Mouse (Mus musculus): ENCODE measurements at regions not wholly inside any gene's neighbourhood (a gene's known extent, or its start where the extent isn't known, plus 50 kb on each side); places are given as distances from the start of the nearest gene placed in this dataset.

DNA sequence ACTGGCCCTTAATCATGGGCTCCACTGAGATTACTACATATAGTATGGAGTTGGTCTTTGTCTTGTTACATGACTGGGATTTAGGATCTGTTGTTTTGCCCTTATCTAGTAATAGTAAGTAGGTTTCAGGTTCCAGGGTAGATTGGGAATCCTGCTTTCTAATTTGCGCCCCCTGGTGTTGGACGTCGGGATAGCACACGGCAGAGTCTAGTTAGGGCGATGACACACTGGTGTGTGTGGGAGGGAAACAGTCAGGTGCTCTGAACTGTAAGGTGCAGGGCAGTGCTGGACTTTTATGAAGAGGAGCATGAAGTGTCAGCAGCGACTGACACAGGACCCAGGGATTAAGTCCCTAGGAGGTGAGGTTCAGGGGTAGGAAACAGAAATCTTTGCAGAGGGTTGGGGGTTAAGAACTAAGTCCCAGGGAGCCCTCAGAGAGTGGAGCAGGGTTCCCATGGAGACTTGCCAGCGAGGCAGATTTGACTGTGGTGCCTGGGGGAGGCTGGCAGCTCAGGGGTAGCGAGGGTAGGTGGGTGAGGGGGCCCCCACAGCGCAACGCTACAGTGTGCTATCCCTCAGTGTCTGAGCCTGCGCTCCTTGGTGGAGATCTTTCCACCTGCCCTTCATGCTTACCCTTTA is 189.2 kb downstream of the Med10 start:
- H3K4me1 ChIP-seq (replicated peaks; ENCODE audit: insufficient read depth, low read length) = 0 out of 2 replicates have a peak, but pooled peaks cover 3% of the 10 kb centered on the region
- no peaks in the 10 kb centered on the region for H3K27me3 ChIP-seq (ENCODE audit: insufficient read depth, low read length)
- H3K4me2 ChIP-seq (ENCODE audit: low read length) = no peak overlapping the region
- H3K36me3 ChIP-seq (ENCODE audit: insufficient read depth, low read length) = no peaks in the 10 kb centered on the region
- peak; percentile 71 for TF ChIP-seq CTCF (IDR thresholded peaks at IDR 0.05; ENCODE audit: low read depth)
- H3K9ac ChIP-seq (ENCODE audit: low read depth, low read length) = no peak overlapping the region
- DNase-seq (ENCODE audit: low spot score) = peak; percentile 45
- no peak for ATAC-seq (replicated peaks; ENCODE audit: low FRiP score, low read depth)
- no peaks in the 10 kb centered on the region for H3K9me3 ChIP-seq (replicated peaks; ENCODE audit: low read length)
- H3K4me3 ChIP-seq (replicated peaks; ENCODE audit: low read depth, low read length) = no peak overlapping the region
- H3K27ac ChIP-seq = no peak overlapping the region
- WGBS = 22% methylated on average over 11 of the region's 11 CpGs

DNA sequence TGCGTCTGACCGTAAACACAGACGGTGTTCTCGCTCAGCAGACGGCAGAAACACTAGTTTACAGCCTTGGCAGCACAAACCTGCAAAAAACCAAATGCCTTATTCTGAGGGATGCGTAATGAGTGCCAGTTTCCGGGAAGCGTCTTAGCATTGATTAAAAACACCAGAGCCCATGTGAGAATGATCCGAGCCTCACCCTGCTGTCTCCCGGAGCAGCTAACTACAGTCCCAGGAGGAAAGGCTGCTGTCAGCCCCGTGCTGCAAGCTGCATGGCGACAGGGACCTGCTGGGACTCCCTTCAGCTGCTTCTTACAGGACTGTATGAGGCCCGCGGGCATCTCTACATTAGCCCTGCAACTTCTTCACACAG is 189.7 kb downstream of the Med10 start:
- H3K27me3 ChIP-seq (ENCODE audit: insufficient read depth, low read length) = no peaks in the 10 kb centered on the region
- H3K4me3 ChIP-seq (replicated peaks; ENCODE audit: low read depth, low read length) = no peak overlapping the region
- ATAC-seq (replicated peaks; ENCODE audit: low FRiP score, low read depth) (no peak), DNase-seq (ENCODE audit: low spot score) (no peak)
- WGBS = 51% methylated on average over 14 of the region's 14 CpGs
- H3K9me3 ChIP-seq (replicated peaks; ENCODE audit: low read length) = no peaks in the 10 kb centered on the region
- H3K36me3 ChIP-seq (ENCODE audit: insufficient read depth, low read length) = no peaks in the 10 kb centered on the region
- 0 out of 2 replicates have a peak, but pooled peaks cover 3% of the 10 kb centered on the region for H3K4me1 ChIP-seq (replicated peaks; ENCODE audit: insufficient read depth, low read length)
- no peak overlapping the region for H3K9ac ChIP-seq (ENCODE audit: low read depth, low read length)
- TF ChIP-seq CTCF (IDR thresholded peaks at IDR 0.05; ENCODE audit: low read depth) = no peak
- no peak overlapping the region for H3K27ac ChIP-seq
- no peak overlapping the region for H3K4me2 ChIP-seq (ENCODE audit: low read length)

DNA sequence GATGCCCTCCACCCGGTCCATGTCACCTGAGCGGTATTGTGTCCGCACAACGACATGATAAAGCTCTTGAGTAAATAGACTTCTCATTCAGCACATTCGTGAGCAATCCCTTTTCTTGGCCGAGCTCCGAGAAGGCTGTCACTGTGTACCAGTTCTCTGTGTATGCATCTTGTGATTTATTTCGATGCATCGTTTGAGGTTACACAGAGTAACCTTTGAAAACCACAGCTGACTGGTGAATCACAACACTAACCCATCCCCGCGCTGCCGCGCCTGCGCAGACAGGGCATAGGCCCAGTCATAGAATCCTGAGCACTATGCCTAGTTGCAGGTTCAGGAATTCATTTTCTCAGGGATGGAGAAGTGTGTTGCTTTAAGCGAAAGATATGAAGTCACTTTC is 201.4 kb downstream of the Med10 start:
- no peak overlapping the region for H3K4me3 ChIP-seq (replicated peaks; ENCODE audit: low read depth, low read length)

DNA sequence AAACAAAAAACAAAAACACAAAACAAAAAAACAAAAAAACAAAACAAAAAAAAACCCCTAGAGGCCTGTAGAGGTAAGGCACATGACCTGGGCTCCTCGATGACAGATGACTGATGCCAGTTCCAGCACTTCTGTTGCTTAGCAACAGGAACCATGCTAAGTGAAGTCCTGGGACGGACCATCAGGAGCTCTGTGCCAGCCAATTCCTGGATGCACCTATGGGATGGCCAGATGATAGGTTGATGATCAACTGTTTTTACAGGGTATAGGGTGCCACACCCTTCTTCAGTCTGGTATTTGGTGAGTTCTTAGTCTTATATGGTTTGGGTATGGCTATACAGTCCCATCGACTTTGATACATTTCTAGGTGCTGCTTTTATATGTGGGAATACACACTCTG is 209.9 kb downstream of the Med10 start:
- DNase-seq (ENCODE audit: low spot score) (no peak), ATAC-seq (replicated peaks; ENCODE audit: low FRiP score, low read depth) (no peak)
- 48% methylated on average over 3 of the region's 3 CpGs for WGBS
- Histone ChIP-seq H3K9me3 (replicated peaks; ENCODE audit: low read length) (no peaks in the 10 kb centered on the region), H3K4me1 (replicated peaks; ENCODE audit: insufficient read depth, low read length) (no peaks in the 10 kb centered on the region), H3K4me2 (ENCODE audit: low read length) (no peak overlapping the region), H3K36me3 (ENCODE audit: insufficient read depth, low read length) (no peaks in the 10 kb centered on the region), H3K27me3 (ENCODE audit: insufficient read depth, low read length) (no peaks in the 10 kb centered on the region), H3K4me3 (replicated peaks; ENCODE audit: low read depth, low read length) (no peak overlapping the region), H3K27ac (no peak overlapping the region), H3K9ac (ENCODE audit: low read depth, low read length) (no peak overlapping the region)
- TF ChIP-seq CTCF (IDR thresholded peaks at IDR 0.05; ENCODE audit: low read depth) = no peak

More for the DNA sequence above, 201.4 kb downstream of the Med10 start:
- H3K9me3 ChIP-seq (replicated peaks; ENCODE audit: low read length) = no peaks in the 10 kb centered on the region
- no peaks in the 10 kb centered on the region for H3K4me1 ChIP-seq (replicated peaks; ENCODE audit: insufficient read depth, low read length)
- TF ChIP-seq CTCF (IDR thresholded peaks at IDR 0.05; ENCODE audit: low read depth) = no peak
- no peak overlapping the region for H3K9ac ChIP-seq (ENCODE audit: low read depth, low read length)
- no peaks in the 10 kb centered on the region for H3K27me3 ChIP-seq (ENCODE audit: insufficient read depth, low read length)
- no peak overlapping the region for H3K4me2 ChIP-seq (ENCODE audit: low read length)
- H3K27ac ChIP-seq = no peak overlapping the region
- DNase-seq (ENCODE audit: low spot score) (no peak), ATAC-seq (replicated peaks; ENCODE audit: low FRiP score, low read depth) (no peak)
- no peaks in the 10 kb centered on the region for H3K36me3 ChIP-seq (ENCODE audit: insufficient read depth, low read length)
- 80% methylated on average over 15 of the region's 15 CpGs for WGBS

DNA sequence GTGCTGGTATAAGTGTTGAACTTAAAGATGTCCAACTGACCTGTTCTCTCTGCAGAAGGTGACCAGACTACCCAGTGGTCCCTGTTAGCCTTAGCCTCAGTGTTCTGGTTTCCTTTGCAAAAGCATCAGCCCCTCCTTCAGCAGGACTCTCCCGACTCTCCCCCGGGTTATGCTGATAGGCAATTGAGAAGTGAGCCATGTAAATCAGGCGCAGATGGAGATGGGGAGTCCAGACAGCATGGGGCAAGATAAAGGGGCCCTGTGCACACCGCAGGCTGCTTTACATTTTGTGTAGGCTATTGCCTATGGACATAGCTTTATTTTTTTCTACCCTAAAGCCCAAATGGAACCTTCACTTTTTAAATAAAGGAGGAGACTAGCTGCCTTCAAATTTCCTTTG is 213.0 kb downstream of the Med10 start:
- ATAC-seq (replicated peaks; ENCODE audit: low FRiP score, low read depth) (no peak), DNase-seq (ENCODE audit: low spot score) (no peak)
- Histone ChIP-seq H3K9ac (ENCODE audit: low read depth, low read length) (no peak overlapping the region), H3K4me1 (replicated peaks; ENCODE audit: insufficient read depth, low read length) (no peaks in the 10 kb centered on the region), H3K27ac (no peak overlapping the region), H3K4me2 (ENCODE audit: low read length) (no peak overlapping the region), H3K9me3 (replicated peaks; ENCODE audit: low read length) (no peaks in the 10 kb centered on the region), H3K27me3 (ENCODE audit: insufficient read depth, low read length) (no peaks in the 10 kb centered on the region), H3K36me3 (ENCODE audit: insufficient read depth, low read length) (no peaks in the 10 kb centered on the region), H3K4me3 (replicated peaks; ENCODE audit: low read depth, low read length) (no peak overlapping the region)
- TF ChIP-seq CTCF (IDR thresholded peaks at IDR 0.05; ENCODE audit: low read depth) = no peak
- WGBS = 68% methylated on average over 4 of the region's 4 CpGs

DNA sequence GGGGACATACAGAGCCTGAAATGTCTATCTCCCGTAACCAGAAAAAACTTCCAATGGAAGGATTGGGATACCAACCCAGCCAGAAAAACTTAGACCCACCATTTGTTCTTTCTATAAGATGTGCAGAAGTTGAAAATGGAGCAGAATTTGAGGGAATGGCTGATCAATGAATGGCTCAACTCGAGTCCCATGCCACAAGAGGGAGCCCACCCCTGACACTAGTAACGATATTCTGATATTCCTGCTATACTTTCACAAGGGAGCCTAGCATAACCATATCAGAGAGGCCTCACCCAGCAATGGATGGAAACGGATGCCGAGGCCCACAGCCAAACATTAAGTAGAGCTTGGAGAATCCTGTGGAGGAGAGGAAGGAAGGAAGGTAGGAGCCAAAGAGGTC is 215.3 kb downstream of the Med10 start:
- DNase-seq (ENCODE audit: low spot score) (no peak), ATAC-seq (replicated peaks; ENCODE audit: low FRiP score, low read depth) (no peak)
- Histone ChIP-seq H3K27ac (no peak overlapping the region), H3K4me2 (ENCODE audit: low read length) (no peak overlapping the region), H3K36me3 (ENCODE audit: insufficient read depth, low read length) (no peaks in the 10 kb centered on the region), H3K27me3 (ENCODE audit: insufficient read depth, low read length) (no peaks in the 10 kb centered on the region), H3K4me3 (replicated peaks; ENCODE audit: low read depth, low read length) (no peak overlapping the region), H3K9me3 (replicated peaks; ENCODE audit: low read length) (no peaks in the 10 kb centered on the region), H3K9ac (ENCODE audit: low read depth, low read length) (no peak overlapping the region), H3K4me1 (replicated peaks; ENCODE audit: insufficient read depth, low read length) (no peaks in the 10 kb centered on the region)
- TF ChIP-seq CTCF (IDR thresholded peaks at IDR 0.05; ENCODE audit: low read depth) = peak; percentile 36
- 78% methylated on average over 5 of the region's 5 CpGs for WGBS

Data from kidney, postnatal 0 days (tissue).